Mouse (Mus musculus) megakaryocyte progenitor cell, adult 5-6 weeks (primary cell): ENCODE data around the gene Zfp988. TPM values are rescaled to one million over a fixed set of nuclear protein-coding genes. Genes with fewer than 3 reads are reported as not detected.
"Not testable (repeated sequence)": the region's sequence is repeated elsewhere in the genome, so short reads cannot be mapped to it uniquely, and the experiment has no call there.

Source experiments
- ATAC-seq: replicated peaks from 2 replicates; pipeline ENCODE4 v1.8.0; 2016; ENCODE audit warnings: mild to moderate bottlenecking, moderate TSS enrichment, inconsistent platforms; ENCODE audit not compliant: poor library complexity
- total RNA-seq, 2 experiments: library from RNA; stranded (forward) in 1 of 2; stranded (reverse) in 1 of 2; fragments of 157-497, 149-512 nt in 1 of 2; fragments of 200-1000 nt in 1 of 2; gene quantifications; 2 replicates each; pipeline versions ENCODE4 v1.2.3 to v1.2.4; 2015 to 2017

Gene Zfp988
- total RNA-seq (2015) (0.07 and 0.74 TPM in 2 replicates), total RNA-seq (2017) (not detected in 2 replicates)

DNA sequence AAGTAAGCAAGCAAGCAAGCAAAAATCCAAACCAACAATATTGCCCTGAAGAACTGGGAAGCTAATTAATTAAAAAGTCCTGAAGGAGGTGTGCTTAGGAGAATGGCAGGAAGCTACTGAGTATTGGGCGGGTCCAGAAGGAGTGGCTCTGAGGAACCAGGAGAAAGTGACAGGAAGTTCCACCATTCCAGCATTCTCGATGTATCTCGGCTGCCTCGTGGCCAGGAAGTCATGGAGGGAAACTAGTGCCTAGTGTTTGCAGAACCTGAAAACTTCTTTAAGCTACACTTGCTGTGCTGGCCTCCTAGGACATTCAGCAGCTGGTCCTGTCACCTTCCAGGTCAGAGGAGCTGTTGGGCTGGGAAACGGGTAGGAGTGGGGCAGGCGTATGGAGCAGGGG lies at the start of gene Zfp988:
Gene Zfp988 (plus strand): TSS at position 239 of the 400 bp plus-strand sequence.
- ATAC-seq, result not testable (repeated sequence)

- not testable (repeated sequence) for ATAC-seq
Measured at GRCm38 (mm10) chr4:147262708-147263107, 42.8 kb upstream of the Zfp988 start.

DNA sequence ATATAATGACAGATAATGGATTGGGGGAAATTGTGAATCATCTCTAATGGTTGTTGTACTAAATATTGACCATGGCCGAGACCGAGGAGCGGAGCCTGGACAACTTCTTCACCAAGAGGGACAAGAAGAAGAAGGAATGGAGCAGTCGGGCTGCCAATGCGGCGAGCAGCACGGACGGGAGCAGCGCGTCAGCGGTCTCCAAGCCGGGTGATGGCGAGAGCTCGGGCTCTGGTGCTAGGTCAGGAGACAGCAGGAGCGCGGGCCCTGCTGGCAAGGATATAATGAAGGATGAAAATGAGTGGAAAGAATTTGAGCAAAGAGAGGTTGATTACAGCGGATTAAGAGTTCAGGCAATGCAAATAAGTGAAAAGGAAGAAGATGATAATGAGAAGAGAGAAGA lies 38.2 kb upstream of the Zfp988 start:
- not testable (repeated sequence) for ATAC-seq

DNA sequence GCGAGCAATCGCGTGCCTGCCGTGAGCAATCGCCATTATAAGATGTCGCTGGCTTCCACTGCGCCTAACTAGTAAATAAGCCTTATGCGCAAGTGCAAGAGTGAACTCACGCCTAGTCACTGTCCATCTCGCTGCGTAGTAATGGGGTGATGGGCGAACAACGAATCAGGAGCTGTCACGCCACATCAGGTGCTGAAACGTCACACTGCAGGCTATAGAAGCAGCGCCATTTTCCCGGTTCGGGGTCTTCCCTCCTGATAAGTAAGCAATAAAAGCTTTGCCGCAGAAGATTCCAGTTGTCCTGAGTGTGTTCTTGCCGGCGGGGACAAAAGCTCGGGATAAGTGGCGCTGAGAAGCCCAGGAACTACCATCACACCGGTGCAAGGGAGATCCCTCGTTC lies 36.7 kb upstream of the Zfp988 start:
- not testable (repeated sequence) for ATAC-seq

DNA sequence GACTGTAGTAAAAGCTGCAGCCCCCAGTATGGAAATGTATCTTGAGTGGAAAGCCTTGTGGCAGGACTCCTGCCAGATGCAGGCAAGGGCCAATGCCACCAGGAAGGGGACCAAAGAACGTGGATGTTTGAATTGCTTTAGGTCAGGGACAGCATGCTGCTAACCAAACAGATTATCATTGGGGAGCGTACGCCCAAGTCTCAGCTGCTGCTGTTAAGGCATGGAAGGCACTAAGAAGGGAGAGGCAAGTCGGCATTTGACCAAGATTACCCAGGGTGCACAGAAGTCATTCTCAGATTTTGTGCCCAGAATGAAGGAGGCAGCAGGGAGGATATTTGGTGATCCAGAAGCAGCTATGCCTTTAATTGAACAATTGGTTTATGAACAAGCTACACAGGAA lies 35.4 kb upstream of the Zfp988 start:
- ATAC-seq, result not testable (repeated sequence)

- not testable (repeated sequence) for ATAC-seq
Measured at GRCm38 (mm10) chr4:147271601-147272000, 33.9 kb upstream of the Zfp988 start.

DNA sequence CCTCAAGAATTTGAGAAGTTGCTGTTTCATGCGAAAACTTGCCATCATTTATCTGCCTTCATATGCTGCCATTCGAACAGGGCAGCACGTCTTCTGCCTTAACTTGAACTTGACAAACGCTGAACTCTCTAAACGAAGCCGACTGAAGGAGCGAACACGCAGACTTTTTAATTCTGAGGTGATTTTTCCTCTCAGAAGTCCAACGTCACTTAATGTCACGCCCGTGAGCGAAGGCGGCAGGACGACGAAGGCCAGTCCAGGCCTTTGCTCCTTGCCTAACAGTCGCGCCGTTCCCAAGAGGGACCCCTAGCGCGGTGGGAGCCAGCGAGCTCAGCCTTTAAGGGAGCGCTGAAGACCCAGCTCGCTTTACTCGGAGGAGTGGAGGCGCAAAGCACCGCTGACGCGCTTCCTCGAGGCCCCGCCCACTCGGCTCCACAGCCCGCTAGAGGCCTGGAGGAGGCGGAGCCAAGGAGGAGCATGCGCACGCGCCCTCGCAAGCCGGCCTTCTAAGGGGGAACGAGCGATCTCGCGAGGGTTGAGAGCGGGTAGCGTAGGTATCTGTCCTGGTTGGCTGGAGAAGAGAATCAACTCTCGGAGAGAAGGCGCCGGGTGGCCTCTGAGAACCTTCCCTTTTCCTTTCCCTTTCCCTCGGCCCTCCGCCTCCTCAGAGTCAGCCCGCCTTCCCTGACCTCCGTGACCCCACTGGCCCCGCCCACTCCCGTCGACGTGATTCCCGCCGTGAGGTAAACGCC lies 30.3 kb upstream of the Zfp988 start:
- peak; percentile 50 for ATAC-seq

DNA sequence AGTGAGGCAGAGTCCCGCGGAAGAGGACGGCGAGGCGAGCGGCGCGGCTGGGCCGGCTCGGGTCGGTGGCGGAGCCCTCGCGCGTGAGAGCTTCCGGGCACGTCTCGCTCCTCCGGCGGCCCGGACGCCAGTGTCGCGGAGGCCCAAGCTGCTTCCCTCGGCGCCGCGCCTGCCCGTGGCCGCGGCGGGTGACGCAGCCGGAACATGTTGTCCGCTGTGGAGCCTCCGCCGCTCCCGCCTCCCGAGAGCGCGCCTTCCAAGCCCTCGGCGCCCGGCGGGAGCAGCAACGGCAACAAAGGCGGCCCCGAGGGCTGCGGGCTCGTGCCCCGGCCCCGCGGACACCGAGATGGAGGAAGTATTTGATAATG lies 29.7 kb upstream of the Zfp988 start:
- ATAC-seq, result peak; percentile 29; the same call in 1 of the 2 replicates

DNA sequence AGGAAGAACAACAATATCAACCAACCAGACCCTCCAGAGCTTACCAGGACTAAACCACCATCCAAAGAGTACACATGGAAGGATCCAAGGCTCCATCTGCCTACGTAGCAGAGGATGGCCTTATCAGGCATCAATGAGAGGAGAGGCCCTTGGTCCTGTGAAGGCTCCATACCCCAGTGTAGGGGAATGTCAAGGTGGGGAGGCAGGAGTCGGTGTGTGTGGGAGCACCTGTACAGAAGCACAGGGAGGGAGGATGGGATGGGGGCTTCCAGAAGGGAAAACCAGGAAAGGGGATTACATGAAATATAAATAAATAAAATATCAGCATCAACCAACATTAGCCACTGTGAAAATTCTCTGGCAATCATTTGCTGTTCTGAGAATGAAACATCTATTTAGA lies 25.1 kb upstream of the Zfp988 start:
- not testable (repeated sequence) for ATAC-seq

- ATAC-seq, result not testable (repeated sequence)
Measured at GRCm38 (mm10) chr4:147298585-147298984, 6.9 kb upstream of the Zfp988 start.

DNA sequence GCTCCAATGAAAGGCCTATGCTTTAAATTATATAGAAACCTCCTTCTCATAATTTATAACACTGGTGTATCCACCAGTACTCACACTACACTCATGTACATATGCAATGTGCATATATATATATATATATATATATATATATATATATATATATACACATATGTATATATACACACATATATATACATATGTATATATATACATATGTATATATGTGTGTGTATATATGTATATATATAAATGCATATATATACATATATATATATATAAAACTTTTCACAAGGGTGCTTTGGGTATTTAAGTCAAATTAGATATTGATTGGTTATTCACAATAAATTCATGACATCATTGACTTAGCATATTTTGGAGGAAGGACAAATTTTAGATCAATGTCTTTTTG lies 3.1 kb upstream of the Zfp988 start:
- ATAC-seq, result not testable (repeated sequence)

- peak; percentile 44 for ATAC-seq
Measured at GRCm38 (mm10) chr4:147335036-147335690, 29.7 kb downstream of the Zfp988 start.

DNA sequence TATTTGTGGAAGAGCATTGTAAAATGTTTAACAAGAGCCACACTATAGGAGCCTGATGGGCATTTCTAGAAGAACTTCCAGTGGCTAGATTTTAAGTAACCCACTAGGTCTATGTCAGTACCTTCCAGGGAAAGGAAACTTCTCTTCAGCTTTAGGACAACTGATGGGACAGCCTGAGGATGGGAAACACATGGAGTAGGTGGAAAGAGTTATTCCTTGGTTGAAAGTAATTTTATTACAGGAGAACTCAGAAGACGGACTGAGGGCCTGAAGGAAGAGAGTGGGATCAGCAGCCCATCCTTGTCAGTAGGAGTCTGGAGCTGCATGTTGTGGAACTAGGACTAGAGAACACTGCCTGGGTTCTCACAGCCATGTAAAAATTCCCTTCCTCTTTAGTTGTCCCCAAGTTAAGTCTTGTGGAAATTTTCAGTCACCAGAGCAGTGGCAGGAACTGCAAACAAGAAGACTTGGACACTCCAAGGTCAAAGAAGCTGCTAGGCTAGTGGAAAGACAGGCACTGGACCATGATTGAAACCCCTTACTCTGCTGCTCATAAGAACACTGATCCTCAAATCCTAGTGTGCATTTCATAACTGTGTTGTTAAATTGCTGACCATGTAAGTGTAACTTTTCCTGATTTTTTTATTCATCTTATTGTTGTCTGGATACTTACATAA lies 30.4 kb downstream of the Zfp988 start:
- peak; percentile 39 for ATAC-seq

DNA sequence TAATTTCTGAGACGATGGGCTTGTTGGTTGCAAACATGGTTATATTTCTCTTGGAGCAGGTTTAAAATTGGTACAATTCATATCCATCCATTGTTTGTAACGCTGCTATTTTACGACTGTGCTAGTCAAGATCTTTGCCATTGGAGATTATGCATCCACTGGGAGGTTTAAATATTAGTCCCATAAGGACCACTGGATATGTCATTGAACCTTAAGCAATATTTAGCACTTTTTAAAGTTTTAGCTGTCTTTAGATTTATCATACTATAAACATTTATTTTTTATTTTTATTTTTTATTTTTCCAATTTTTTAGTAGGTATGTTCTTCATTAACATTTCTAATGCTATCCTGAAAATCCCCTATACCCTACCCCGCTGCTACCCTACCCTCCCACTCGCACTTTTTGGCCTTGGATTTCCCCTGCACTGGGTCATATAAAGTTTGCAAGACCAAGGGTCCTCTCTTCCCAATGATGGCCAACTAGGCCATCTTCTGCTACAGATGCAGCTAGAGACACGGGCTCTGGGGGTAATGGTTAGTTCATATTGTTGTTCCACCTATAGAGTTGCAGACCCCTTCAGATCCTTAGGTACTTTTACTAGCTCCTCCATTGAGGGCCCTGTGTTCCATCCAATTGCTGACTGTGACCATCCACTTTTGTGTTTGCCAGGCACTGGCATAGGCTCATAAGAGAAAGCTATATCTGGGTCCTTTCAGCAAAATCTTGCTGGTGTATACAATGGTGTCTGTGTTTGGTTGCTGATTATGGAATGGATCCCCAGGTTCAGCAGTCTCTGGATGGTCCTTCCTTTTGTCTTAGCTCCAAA lies 31.1 kb downstream of the Zfp988 start:
- peak; percentile 11; the same call in 1 of the 2 replicates for ATAC-seq

DNA sequence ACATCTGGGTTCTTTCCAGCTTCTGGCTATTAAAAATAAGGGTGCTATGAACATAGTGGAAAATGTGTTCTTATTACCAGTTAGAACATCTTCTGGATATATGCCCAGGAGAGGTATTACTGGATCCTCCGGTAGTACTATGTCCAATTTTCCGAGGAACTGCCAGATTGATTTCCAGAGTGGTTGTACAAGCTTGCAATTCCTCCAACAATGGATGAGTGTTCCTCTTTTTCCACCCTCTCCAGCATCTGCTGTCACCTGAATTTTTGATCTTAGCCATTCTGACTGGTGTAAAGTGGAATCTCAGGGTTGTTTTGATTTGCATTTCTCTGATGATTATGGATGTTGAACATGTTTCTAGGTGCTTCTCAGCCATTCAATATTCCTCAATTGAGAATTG lies 32.0 kb downstream of the Zfp988 start:
- not testable (repeated sequence) for ATAC-seq

- no peak for ATAC-seq
Measured at GRCm38 (mm10) chr4:147338032-147338610, 32.6 kb downstream of the Zfp988 start.

DNA sequence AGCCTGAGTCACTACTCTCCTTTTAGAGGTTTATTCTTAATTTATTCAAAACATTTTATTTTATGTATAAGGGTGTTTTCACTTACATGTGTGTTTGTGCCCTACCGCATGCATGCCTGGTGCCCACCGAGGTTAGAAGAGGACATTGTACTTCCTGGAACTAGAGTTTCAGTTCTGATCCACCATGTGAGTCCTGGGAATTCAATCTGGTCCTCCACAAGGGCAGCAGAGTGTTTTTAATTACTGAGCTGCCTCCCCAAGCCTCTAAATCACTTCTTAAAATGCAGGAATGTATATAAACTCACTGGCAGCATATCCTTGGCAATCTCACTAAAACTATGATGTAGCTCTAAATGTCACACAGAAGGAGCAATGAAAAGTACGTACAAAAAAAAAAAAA lies 33.2 kb downstream of the Zfp988 start:
- not testable (repeated sequence) for ATAC-seq

- not testable (repeated sequence) for ATAC-seq
Measured at GRCm38 (mm10) chr4:147339601-147340219, 34.2 kb downstream of the Zfp988 start.

- ATAC-seq, result not testable (repeated sequence)
Measured at GRCm38 (mm10) chr4:147340236-147340635, 34.8 kb downstream of the Zfp988 start.

DNA sequence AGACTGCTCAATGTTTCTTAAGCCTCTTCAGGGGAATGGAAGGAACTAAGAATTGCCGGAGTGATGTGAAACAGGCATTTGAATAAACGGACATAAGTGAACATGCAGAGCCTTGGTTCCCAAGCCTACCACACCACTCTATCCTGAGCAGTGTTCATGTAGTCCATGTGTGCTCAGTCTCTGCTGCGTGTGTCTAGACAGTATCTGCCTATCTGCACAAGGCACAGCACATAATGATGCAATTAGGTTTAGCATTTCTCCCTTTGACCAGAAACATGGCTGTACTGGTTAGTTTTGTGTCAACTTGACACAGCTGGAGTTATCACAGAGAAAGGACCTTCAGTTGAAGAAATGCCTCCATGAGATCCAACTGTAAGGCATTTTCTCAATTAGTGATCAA lies 35.4 kb downstream of the Zfp988 start:
- not testable (repeated sequence) for ATAC-seq
